Mouse (Mus musculus): ENCODE measurements at regions not wholly inside any gene's neighbourhood (a gene's known extent, or its start where the extent isn't known, plus 50 kb on each side); places are given as distances from the start of the nearest gene placed in this dataset.
"Not testable (repeated sequence)": the region's sequence is repeated elsewhere in the genome, so short reads cannot be mapped to it uniquely, and the experiment has no call there.

GRCm38 (mm10) chr9:4234796-4235195 lies 74.5 kb downstream of the Aasdhppt start:
- no peak for DNase-seq
- intact Hi-C loops (cut with DNase I), result no loop called here

GRCm38 (mm10) chr9:4214571-4214970 lies 94.7 kb downstream of the Aasdhppt start:
- intact Hi-C loops (cut with DNase I), result not testable (repeated sequence)

DNA sequence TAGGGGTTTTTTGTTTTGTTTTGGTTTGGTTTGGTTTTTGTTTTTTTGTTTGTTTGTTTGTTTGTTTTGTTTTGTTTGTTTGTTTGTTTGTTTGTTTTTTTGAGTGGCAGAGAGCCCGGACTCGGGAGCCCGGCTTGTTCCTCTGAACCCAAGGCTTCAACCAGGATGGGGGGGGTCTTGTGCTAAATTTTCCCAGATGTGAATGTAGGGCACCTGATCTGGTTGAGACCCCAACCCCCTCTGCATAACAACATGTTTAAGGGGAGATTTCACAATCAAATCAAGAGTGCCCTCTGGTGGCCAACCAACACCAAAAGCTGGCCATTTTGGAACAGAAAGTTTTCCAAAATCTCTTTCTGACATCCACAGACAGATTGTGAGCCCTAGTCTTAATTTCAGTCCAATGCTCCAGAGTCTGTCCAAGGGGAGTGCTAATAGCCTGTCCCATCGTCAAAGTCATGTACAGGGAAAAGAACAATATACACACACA lies 99.2 kb downstream of the Aasdhppt start:
- intact Hi-C loops (cut with DNase I), result no loop called here
- peak; percentile 8 for DNase-seq

More at GRCm38 (mm10) chr9:4214571-4214970, 94.7 kb downstream of the Aasdhppt start:
- DNase-seq, result not testable (repeated sequence)

DNA sequence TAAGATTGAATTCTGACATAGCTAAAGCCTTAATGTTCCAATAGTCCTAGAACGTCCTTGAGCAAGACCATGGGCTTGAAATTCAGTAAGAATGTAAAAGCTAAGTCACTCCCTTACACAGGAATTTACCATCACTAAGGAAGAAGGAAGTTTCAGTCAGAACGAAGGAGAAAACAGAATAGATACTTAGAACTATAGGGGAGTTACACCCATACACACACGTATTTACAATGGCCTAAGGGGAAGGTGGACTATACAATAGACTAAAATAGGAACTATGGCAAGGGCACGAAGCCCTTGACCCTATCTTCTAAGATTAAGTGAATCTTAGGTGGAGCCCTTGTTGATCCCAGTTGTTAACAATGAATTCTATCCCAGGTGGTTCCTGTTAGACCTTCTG lies 116.5 kb downstream of the Aasdhppt start:
- intact Hi-C loops (cut with DNase I); DNase-seq: not testable (repeated sequence)

DNA sequence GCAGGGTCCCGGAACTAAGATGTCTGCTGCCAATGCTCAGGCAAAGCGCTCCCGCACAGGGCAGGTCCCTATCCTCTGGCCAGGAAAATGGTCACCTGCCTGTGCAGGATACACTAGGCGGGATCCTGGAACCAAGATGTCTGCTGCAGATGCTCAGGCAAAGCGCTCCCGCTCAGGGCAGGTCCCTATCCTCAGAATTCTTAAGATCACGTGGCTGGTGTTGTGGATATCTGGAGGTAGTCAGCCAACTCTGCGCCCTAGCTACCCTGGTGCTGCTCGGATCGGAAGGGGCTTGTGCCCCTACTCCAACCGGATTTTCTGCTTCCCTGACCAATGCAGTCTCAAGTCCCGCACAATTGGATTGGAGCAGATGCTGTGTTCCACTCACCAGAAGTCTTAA lies 153.3 kb downstream of the Aasdhppt start:
- intact Hi-C loops (cut with DNase I), result not testable (repeated sequence)

DNA sequence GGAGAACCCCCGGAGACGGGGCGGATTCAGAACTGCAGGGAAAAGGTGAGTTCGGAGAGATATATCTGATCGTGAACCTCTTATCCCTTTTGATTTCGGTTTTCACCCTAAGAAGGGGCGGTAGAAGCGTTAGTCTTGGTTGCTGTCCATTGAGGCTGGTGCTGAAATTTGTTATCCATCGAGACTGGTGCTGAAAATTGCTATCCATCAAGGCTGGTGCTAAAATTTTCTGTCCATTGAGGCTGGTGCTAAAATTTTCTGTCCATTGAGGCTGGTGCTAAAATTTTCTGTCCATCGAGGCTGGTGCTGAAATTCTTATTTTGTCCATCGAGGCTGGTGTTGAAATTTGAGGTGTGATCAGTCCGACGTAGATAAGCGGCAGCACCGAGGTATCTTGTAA lies 170.4 kb downstream of the Aasdhppt start:
- intact Hi-C loops (cut with DNase I); DNase-seq: not testable (repeated sequence)

More for the DNA sequence above, 153.3 kb downstream of the Aasdhppt start:
- not testable (repeated sequence) for DNase-seq

DNA sequence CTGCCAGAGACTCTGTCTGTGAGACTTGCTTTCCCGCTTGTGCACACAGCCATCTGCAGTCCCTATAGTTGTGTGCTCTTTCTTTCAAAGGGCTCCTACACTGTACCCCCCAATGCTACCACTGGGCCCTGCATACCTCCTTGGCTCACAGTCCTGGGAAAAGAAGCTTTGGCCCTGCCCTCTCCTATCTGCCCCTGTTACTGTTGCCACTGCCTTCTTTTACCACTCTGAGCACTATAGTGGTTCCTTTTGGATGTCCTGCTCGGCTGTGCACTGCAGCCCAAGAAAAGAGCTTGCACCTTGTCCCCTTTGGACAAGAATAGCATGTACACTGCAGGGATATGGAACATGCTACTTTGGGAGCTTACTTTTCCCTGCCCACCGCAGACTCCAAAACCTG lies 216.8 kb downstream of the Aasdhppt start:
- intact Hi-C loops (cut with DNase I), result no loop called here
- DNase-seq, result no peak

DNA sequence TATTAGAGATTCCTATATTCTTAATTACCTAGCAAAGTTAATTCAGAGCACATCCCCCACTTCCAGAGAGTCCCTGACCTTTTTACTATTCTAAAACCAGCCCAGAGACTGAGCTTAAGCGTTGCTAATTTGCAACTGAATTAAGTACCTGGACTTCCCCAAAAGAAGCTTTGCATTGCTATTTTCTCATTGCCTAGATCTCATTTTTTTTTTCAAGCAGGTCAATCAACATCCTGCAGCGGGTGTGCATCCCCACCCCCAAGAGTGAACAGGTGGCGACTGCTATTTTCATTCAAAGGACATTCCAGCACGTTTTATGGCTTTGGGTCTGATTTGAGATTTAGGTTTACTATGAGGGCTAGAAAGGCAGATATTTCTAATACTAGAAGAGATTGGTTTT lies 226.6 kb downstream of the Aasdhppt start:
- DNase-seq; intact Hi-C loops (cut with DNase I): not testable (repeated sequence)

GRCm38 (mm10) chr9:4061037-4061436 lies 248.2 kb downstream of the Aasdhppt start:
- intact Hi-C loops (cut with DNase I), result no loop called here
- DNase-seq, result no peak

DNA sequence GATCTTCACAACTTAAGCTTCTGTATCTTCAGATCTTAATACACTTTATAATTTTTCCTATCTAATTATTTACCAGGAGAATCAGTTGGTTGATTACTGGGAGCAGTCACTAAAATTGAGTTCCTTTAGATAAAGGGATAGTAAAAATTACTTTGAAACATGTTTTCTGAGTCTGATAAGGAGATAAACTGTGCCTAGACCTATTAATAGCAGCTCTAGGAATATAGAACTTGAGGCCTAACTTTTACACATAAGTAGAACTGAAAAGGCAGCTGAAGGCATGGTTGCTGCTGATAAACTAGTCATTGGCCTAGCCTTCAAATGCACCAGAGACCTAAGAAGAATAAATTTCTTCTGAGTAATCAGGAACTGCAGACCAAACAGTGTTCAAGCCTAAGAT lies 260.5 kb downstream of the Aasdhppt start:
- DNase-seq, result no peak
- intact Hi-C loops (cut with DNase I), result no loop called here

DNA sequence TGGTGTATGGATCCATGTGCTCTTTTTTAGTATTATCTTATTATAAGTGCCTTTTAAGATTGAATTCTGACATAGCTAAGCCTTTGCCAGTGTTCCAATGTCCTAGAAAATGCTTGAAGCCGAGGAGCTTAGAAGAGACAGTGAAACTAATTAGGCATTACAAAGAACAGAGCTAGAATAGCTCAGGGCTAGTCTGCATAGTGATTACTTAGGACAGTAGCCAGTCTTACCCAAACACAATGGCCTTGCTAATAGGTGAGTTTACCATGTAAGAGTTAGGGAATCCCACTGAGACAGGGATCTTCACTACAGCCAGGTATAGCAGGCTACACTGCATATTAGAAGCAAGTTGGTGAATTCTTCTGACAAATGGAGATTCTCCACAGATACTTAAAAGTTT lies 261.6 kb downstream of the Aasdhppt start:
- intact Hi-C loops (cut with DNase I); DNase-seq: not testable (repeated sequence)

DNA sequence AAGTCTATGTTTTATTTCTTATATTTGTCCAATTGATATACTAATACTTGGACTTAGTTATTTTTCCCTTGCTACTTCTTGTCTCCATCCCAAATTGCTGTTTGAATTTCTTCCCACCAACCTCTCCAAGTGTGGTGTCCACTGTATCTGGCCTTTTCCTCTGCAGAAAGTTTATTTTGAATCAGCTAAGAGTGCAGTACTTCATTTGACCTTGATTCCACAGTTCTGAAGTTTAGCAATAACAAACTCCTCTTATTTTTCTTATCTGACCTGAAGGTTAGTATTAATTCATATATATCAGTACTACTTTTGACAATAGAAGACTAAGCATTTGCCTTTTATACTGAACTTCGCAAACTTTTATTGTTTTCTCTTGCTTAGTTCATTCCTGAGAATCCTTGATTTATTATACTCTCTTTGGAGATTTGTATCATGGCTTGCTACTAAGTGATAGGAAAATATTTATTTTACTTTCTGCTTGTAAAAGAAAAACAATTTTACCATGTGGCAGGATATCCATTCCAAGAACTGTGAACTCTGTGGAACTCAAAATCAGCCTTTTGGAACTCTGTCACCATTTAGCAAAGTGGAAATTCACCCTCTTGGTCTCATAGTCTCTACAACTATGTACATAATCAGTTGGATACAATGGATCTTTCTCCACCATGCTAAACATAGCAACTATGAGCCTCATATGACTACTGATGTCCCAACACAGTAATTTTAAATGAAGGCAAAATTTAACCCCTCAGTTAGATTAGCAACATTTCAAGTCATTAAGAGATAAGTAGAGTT lies 268.2 kb downstream of the Aasdhppt start:
- DNase-seq, result no peak
- intact Hi-C loops (cut with DNase I), result no loop called here

GRCm38 (mm10) chr9:4027181-4027580 lies 282.1 kb downstream of the Aasdhppt start:
- intact Hi-C loops (cut with DNase I); DNase-seq: not testable (repeated sequence)

DNA sequence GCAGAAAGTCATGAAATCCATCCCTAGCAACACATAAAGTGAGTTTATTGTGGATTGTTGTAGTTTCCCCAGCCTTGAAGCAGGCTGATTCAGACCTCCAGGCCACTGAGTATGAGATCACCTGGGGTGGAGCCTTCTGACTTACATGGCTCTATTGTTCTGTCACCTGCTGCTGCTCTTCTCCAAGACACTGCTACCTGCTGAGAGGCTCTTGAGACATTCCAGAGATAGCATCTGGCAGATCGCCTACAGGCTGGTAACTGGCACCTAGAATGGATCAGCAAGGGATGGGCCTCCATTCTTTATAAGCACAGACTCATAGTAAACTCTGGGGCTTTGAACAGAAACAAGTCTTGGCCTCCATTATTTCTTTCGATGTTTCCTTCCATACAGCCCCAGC lies 289.2 kb downstream of the Aasdhppt start:
- intact Hi-C loops (cut with DNase I), result no loop called here

DNA sequence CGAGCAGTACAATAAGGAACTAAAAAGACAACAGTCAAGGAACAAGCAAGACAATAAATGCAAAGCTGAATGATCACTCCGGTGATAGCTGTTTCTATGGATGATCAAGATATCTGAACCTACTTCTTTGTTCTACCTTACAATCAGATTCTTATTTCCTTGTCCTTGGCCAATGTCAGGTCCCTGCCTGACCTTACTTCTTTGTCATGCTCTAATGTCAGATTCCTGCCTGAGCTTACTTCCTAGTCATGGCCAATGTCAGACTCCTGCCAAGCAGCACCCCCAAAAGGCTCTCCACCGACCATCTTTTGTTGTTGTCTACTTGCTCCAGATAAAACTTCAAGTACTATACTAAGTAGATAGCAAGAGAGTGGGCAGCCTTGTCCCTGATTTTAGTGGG lies 312.6 kb downstream of the Aasdhppt start:
- no peak for DNase-seq
- intact Hi-C loops (cut with DNase I), result no loop called here

More for the DNA sequence above, 289.2 kb downstream of the Aasdhppt start:
- DNase-seq, result no peak

DNA sequence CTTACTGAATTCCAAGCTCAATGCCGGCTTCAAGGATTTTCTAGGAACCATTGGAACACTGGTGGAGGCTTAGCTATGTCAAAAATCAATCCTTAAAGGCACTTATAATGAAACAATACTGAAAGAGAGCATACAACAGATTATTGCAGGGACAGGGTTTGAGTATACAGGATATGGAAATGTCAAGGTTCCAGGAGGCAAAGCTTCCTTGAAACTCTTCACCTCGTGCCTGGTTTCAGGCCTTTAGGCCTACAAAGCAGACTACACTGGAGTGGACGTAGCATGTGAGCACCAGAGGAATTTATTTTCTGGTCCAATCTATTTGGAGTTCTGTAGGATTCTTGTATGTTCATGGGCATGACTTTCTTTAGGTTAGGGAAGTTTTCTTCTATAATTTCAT lies 320.9 kb downstream of the Aasdhppt start:
- DNase-seq; intact Hi-C loops (cut with DNase I): not testable (repeated sequence)

- DNase-seq; intact Hi-C loops (cut with DNase I): not testable (repeated sequence)
Observed at GRCm38 (mm10) chr9:3987971-3988370, 321.3 kb downstream of the Aasdhppt start.

All from left cerebral cortex, postnatal 4 days (tissue).